Mouse (Mus musculus) C3H10T1/2 (cell line): ENCODE measurements around the gene Cftr. TPM values are rescaled to one million over a fixed set of nuclear protein-coding genes. Genes with fewer than 3 reads are reported as not detected.

Source experiments
- polyA plus RNA-seq, 2 experiments: library from polyadenylated mRNA; unstranded; fragments of >200 nt; fragmentation: generic; extraction: Trizol; gene quantifications; one replicate each; pipeline ENCODE4 v1.2.1; 2012; ENCODE audit warnings: missing spikeins in 2 of 2

The Cftr gene
- polyA plus RNA-seq = not detected

DNA sequence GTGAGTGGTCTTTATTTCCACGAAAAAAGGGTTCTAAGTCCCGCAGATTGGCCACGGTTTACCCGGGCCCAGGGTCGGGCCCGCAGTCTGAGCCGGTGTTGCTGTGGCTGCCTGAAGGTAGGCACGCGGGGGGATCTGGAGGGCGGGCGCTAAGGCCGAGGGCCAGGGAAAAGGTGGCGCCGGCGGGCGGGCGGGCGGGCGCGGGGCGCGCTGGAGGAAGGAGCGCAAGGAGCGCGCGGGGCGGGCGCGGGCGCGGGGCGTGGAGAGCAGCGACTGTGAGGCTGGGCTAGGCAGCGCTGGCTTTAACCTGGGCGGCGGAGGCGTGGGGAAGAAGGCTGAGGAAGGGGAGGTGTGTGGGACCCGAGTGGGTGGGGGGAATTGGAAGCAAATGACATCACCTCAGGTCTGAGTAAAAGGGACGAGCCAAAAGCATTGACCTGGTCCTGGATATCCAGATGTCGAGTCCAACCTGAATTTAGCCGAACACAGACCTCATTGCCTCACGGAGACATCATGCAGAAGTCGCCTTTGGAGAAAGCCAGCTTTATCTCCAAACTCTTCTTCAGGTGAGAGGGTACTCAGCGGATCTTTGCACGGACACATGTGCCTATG, at the start of gene Cftr:
Gene Cftr (plus strand): TSS at position 377 of the 612 bp plus-strand sequence.

Other genes with a start within 250 kb of the Cftr start
- gene Wnt2, start 140.1 kb upstream of the Cftr start, polyA plus RNA-seq = under 1 TPM in 1 of 2 experiments, not detected in 1; 0.02 TPM
- not detected for gene Asz1, start 61.6 kb upstream of the Cftr start, polyA plus RNA-seq